Mouse (Mus musculus) T-helper 1 cell (primary cell): ENCODE measurements around the gene Ezr.

Source experiments
- in situ Hi-C: fragments of 300-600 bp; cut with MboI, MseI; formaldehyde crosslinking; loops from one replicate; pipeline ENCODE4 v1.15.1; 2025; ENCODE audit warnings: high pct_unique_total_duplicates

The Ezr gene

DNA sequence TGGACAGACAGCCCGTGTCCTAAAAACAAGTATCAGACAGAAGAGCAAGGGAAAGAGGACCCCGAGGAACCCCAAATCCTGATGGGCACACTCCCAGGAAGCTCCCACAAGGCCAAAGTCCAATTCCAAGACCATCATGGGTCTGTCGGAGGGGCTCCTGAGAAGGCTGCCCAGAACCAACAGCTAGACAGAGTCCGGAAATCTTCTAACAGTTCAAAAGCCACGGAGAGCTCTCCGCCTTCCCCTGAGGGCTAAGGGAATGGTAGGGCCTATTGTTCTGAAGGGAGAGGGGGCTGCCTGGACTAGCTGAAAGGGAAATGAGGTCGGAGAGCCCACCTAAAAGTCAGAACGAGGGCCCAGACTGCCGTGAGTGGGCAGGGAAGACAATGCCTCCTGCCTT lies 38.2 kb downstream of the Ezr start:
- in situ Hi-C loops = loop anchor here (25.0 kb wide), 1 partner anchor 1218 kb away; no protein-coding TSS in a partner anchor

GRCm38 (mm10) chr17:6743787-6744239 lies 38.8 kb downstream of the Ezr start:
- in situ Hi-C loops = loop anchor here (25.0 kb wide), 1 partner anchor 1218 kb away; no protein-coding TSS in a partner anchor

DNA sequence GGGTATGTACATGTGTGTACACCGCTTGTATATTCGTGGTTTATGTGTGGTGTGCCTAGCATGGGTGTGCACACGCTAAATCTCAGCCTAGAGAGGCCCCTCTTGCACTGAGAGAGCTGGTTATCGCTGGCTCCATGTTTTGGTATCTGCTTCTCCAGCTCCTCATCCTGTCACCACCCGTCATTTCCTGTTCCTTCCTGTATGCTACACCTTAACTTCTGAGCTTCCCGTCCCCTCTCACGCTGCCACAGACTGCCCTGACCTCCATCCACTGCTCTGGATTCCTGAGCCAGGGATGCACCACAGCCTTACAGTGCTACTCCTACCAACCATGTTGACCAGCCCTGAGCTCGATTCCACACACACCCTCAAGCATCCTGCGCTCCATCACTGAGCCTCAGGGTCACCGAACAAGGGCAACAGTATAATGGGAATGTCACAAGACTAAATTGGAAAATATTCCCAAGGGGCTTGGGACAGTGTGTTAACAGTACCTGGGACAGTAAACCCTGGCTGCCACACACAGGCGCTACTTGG lies 39.5 kb downstream of the Ezr start:
- in situ Hi-C loops = loop anchor here (25.0 kb wide), 1 partner anchor 1219 kb away; no protein-coding TSS in a partner anchor

DNA sequence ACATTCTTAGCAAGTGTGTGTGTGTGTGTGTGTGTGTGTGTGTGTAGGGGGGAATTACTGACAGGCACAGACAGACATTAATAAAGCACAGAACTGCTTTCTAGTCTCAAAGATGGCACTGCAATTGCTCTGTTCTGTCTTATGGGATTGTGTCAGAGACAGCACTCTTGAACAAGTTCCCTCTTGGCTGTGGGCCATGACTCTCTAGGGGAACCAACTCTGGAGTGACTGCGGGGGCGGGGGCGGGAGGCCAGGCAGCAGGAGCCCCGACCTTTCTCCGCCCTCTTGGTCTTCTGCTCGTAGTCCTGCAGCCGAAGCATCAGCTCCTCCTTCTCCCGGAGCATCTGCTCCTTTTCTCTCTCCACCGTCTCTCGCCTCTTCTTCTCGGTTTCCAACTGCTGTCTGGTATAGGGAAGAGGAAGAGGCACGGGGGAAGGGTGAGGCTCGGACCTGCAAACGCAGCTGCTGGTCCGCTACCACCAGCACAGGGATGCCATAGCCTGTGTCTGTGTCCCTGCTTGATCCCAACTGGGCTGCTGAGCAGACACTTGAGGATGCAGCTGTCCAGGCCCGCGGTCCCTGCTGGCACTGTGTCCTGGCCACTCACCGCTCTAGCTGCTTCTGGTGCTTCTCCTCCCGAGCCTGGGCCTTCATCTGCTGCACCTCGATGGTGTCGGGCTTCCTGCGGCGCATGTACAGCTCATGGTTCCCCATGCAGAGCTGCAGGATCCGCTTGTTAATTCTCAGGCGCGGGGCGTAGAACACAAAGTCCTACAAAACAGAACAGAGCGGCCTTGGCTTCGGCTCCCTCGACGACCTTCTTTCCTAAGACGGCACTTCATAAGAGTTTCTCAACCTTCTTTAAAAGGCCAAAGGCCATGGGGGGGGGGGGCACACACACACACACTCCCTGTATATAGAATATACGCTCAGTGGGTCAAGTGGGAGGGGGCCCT lies 40.2 kb downstream of the Ezr start:
- in situ Hi-C loops = loop anchor here (25.0 kb wide), 1 partner anchor 1220 kb away; no protein-coding TSS in a partner anchor

DNA sequence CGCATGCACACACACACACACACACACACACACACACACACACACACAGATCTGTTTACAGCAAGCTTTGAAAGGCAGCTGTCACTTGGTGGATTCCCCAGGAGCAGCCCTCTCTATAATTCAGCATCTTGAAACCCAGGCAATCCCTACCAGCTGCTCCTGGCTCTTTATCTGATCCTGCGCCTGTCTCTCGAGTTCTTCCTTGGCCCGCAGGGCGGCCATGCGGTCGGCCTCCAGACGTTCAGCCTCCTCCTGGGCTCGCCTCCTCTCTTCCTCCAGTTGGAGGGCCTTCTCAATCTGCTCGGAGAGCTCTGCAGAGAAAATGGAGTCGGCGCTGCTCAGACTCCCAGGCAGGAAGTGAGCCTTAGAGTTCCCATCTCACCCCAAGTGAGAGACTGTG lies 41.3 kb downstream of the Ezr start:
- in situ Hi-C loops = loop anchor here (25.0 kb wide), 1 partner anchor 1221 kb away; no protein-coding TSS in a partner anchor

- in situ Hi-C loops = loop anchor here (25.0 kb wide), 1 partner anchor 1222 kb away; no protein-coding TSS in a partner anchor
These were observed 42.0 kb downstream of the Ezr start for GRCm38 (mm10) chr17:6740331-6741170.

DNA sequence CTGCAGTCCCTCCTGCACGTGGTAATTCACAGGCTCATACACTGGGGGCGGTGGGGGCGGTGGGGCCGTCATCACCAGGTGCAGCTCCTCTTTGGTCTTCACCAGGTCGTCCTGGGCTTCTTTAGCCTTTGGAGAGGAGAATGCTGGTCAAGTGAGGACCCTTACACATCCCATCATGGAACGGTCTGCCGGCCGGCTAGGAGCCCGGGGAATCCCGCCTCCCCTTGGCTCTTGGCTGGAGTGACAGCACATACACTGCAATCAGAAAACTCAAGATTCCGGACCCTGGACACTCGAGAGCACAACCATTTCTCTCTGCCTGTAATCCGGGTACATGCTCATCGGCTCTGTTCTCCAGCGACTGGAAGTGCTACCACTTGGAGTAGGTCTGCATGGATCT lies 42.8 kb downstream of the Ezr start:
- in situ Hi-C loops = loop anchor here (25.0 kb wide), 1 partner anchor 1223 kb away; no protein-coding TSS in a partner anchor

DNA sequence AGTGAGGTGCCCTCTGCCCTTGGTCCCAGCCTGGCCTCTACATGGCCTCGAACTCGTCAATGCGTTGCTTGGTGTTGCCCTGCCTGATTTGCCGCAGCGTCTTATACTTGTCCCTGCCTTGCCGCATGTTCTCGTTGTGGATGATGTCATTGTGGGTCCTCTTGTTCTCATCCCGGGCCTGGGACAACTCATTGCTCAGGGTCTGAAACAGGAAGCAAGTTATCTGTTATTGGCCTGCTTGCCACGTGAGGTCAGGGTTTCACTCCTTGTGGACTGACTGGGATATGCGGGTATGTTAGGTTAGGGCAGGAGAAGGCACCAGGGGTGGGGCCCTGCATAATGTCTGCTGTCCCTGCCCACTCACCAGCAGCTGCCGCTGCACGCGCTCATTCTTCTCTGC lies 43.3 kb downstream of the Ezr start:
- in situ Hi-C loops = loop anchor here (25.0 kb wide), 1 partner anchor 1223 kb away; no protein-coding TSS in a partner anchor

DNA sequence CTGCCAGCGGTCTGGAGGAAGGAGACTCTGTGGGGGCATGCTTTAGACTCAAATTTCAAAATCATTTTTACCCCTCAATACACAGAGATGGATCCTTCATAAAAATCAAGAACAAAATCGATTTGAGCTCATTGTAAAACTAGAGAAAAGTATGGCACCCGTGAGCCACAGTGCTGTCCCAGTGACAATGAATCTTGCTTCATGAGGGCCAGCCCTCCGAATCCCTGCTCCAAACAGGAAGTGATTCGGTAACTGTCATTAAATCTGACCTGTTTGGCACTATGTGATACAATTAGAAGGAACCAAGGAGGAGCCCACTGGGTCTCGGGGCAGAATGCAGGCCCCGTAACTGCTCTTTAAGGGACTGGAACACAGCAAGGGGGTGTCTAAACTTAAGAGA lies 43.7 kb downstream of the Ezr start:
- in situ Hi-C loops = loop anchor here (25.0 kb wide), 1 partner anchor 1223 kb away; no protein-coding TSS in a partner anchor

DNA sequence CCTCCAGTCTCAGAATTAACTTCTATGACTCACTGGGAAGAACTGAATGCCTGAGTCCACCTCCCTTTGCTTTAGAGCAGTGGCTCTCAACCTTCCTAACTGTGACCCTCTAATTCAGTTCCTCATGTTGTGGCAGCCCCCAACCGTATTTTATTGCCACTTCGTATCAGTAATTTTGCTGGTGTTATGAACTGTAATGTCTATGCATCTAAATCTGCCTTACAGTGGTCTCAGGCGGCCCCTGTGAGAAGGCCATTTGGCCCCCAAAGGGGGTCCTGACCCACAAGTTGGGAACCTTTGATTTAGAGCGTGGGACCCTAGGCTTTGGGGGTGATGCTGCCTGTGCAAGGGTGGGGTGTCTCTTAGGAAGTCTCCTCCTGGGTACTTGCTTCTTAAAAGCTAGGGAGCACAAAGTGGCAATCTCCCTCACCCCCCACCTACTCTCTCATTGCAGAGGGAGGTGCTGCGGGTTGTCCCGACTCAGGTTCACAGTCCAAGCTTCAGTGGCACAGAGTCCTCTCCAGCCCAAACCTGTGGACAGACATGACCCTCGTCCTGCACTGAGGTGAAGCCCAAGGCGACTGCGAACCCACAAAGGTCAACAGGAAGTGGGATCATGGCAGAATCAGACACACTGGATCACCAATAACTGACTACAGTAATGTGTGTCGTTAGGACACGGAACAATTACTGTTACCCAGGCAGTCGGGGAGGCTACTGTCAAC lies 45.1 kb downstream of the Ezr start:
- in situ Hi-C loops = loop anchor here (25.0 kb wide), 1 partner anchor 1225 kb away; no protein-coding TSS in a partner anchor

GRCm38 (mm10) chr17:6736306-6737272 lies 46.0 kb downstream of the Ezr start:
- in situ Hi-C loops = loop anchor here (25.0 kb wide), 1 partner anchor 1226 kb away; no protein-coding TSS in a partner anchor

DNA sequence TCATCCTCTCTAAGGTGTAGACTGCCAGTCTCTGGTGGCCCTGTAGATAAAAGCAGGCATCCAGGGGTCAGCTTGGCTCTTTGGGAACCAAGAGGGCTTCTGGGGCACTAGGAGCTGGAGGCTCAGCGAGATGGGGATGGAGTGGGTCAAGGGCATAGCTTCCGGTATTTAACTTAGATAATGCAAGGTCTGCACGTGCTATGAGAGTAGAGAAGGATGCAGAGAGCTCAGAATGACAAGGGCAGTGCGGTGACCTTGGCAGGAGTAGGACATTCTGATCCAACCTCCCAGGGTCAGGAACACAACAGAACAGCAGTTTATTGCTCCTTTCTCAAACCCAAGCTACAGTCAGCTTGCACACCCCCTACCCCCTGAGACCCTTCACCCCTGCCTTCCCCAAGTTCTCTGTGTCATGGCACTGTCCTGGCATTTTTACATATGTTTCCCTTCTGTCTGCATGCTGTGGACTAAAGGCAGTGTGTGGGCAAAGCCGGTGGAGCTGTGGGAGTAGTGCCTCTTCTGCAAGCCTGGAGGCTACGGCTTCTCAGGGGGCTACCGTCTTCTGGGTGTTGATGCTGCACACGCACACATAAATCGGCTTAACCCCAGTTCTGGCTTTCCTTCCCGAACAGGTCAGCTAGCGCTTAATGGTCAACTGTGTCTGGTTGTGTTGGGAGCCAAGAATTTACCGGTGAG lies 47.7 kb downstream of the Ezr start:
- in situ Hi-C loops = loop anchor here (25.0 kb wide), 1 partner anchor 1227 kb away; no protein-coding TSS in a partner anchor

DNA sequence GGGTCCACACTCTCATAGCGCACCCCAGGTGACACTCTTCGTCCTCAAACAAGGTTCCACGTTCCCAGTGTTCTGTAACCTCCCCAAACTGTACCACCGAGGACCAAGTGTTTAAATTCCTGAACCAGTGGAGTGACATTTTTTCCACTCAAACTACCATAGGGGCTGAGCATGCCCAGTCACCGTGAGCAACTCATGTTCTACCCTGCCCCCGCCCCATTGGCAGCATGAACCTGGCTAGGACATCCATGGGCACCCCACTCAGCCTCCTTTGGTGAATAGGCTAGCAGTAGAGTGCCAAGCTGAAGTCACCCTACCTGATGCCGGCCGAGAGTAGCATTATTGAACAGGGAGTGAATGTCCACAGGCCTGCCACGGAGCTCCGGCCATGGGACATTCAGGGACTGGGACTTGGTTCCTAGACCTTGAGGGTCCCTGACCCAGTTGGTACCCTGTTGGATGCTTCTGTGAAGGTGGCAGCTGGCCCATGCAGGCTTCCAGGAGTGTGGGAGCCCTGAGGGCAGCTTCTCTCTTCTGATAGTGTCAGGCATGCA lies 49.2 kb downstream of the Ezr start:
- in situ Hi-C loops = loop anchor here (25.0 kb wide), 1 partner anchor 1229 kb away; no protein-coding TSS in a partner anchor

DNA sequence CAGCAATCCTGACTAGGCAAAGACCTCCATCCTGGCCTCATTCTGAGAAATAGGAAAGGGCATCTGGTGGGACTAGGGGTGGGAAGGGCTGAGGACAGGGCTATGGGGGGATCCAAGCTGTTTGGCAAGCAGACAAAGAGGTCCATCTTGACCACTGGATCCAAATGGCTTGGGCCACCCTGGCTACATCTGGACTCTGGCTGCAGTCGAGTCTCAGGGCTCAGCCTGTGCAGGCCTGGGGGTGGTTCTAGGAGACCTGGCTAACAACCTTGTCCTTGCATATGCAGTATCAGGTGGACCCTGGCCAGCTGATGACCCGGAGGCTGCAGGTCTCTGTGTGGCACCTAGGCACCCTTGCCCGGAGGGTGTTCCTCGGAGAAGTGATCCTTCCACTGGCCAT lies 49.9 kb downstream of the Ezr start:
- in situ Hi-C loops = loop anchor here (25.0 kb wide), 1 partner anchor 1230 kb away; no protein-coding TSS in a partner anchor

GRCm38 (mm10) chr17:6731634-6732033 lies 51.0 kb downstream of the Ezr start:
- in situ Hi-C loops = loop anchor here (25.0 kb wide), 1 partner anchor 1231 kb away; no protein-coding TSS in a partner anchor

GRCm38 (mm10) chr17:6731132-6731531 lies 51.5 kb downstream of the Ezr start:
- in situ Hi-C loops = loop anchor here (25.0 kb wide), 1 partner anchor 1231 kb away; no protein-coding TSS in a partner anchor

DNA sequence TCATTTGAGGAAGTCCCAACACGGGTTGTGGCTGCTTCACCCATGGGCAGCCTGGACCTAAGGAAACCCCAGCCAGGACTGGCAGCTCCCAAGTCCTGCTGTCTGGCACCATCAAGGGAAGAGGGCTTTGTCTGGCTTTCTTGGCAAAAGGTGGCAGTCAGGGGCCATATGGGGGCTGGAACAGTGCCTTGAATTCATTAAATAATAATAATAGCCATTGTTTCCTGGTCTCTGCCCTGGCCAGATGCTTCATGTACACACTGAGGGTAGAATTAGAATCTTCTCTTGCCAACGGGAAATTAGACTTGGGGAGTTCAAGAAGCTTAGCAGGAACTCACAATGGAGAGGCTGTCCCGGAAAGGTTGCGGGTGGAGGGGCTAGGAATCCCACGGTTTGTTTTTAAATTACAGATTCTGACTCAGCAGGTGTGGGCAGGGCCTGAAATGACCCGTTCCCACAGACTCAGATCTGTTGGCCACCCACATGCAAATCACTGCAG lies 53.3 kb downstream of the Ezr start:
- in situ Hi-C loops = loop anchor here (25.0 kb wide), 1 partner anchor 1233 kb away; no protein-coding TSS in a partner anchor
